Mouse (Mus musculus) liver, postnatal 0 days (tissue): ENCODE data around the gene Rpia. TPM values are rescaled to one million over a fixed set of nuclear protein-coding genes. Genes with fewer than 3 reads are reported as not detected.
"Not testable (repeated sequence)": the region's sequence is repeated elsewhere in the genome, so short reads cannot be mapped to it uniquely, and the experiment has no call there.

ENCODE experiments used
- ATAC-seq: fragments of 200-750 bp; cut with Nextera tagmentation; 2 replicates; pipeline ENCODE4 v1.8.0; 2017; ENCODE audit warnings: mild to moderate bottlenecking, moderate library complexity
- DNase-seq: peaks from one replicate; pipeline ENCODE4 v3.0.0-alpha.2; 2016
- H3K27ac ChIP-seq: fragments of 300-500 bp; sonication (generic); 2 replicates; pipeline ENCODE4 v1.5.1; 2014; ENCODE audit warnings: antibody characterized with exemption, moderate library complexity, mild to moderate bottlenecking, low read depth
- H3K27me3 ChIP-seq: fragments of 300-500 bp; sonication (generic); 2 replicates; pipeline ENCODE4 v1.6.1; 2014; ENCODE audit warnings: low read length, control low read depth, mixed read lengths; ENCODE audit not compliant: insufficient read depth
- H3K36me3 ChIP-seq: fragments of 300-500 bp; sonication (generic); replicated peaks from 2 replicates; pipeline ENCODE4 v1.6.1; 2014; ENCODE audit warnings: mild to moderate bottlenecking, control low read depth, low read length, moderate library complexity, mixed read lengths; ENCODE audit not compliant: insufficient read depth
- H3K4me1 ChIP-seq: fragments of 300-500 bp; sonication (generic); 2 replicates; pipeline ENCODE4 v1.6.1; 2014; ENCODE audit warnings: antibody characterized with exemption, mild to moderate bottlenecking, control low read depth; ENCODE audit not compliant: insufficient read depth
- H3K4me2 ChIP-seq: fragments of 300-500 bp; sonication (generic); 2 replicates; pipeline ENCODE4 v1.6.1; 2014; ENCODE audit warnings: low read depth, mild to moderate bottlenecking, low read length, moderate library complexity, mixed read lengths
- H3K4me3 ChIP-seq: fragments of 300-500 bp; sonication (generic); 2 replicates; pipeline ENCODE4 v1.5.1; 2014; ENCODE audit warnings: low read depth, low read length
- H3K9ac ChIP-seq: fragments of 300-500 bp; sonication (generic); replicated peaks from 2 replicates; pipeline ENCODE4 v1.6.1; 2014; ENCODE audit warnings: mild to moderate bottlenecking, moderate library complexity
- H3K9me3 ChIP-seq: fragments of 300-500 bp; sonication (generic); 2 replicates; pipeline ENCODE4 v1.6.1; 2016; ENCODE audit warnings: mild to moderate bottlenecking, control low read depth, low read length, mixed read lengths
- CTCF ChIP-seq: sonication (generic); IDR thresholded peaks from 2 replicates; pipeline ENCODE4 v1.5.1; 2016; ENCODE audit warnings: antibody characterized with exemption, low read depth
- EP300 ChIP-seq: IDR thresholded peaks from 2 replicates; pipeline ENCODE4 v1.6.1; 2016; ENCODE audit warnings: antibody characterized with exemption, low read depth, mild to moderate bottlenecking
- WGBS: fragments of 180-500 bp; shearing (Covaris S2); extraction: QIAGEN DNeasy Blood & Tissue Kit; methylation state at CpG from one replicate; pipeline ENCODE4 v1.1.7; 2014; ENCODE audit not compliant: insufficient replicate concordance; 5-methylcytosine and 5-hydroxymethylcytosine counted together
- polyA plus RNA-seq: library from polyadenylated mRNA; unstranded; fragments of >200 nt; fragmentation: Nextera tagmentation; extraction: Ambion mirVana; gene quantifications from 2 replicates; pipeline ENCODE4 v1.2.1, GENCODE M21; 2015

Rpia gene
- polyA plus RNA-seq, 1 experiment from 2014 or later: 1.9 TPM

GRCm38 (mm10) chr6:70829451-70829850, 37.4 kb upstream of the Rpia start:
- WGBS: 62% methylated on average over 2 of the region's 2 CpGs
- ATAC-seq (no peak), DNase-seq (no peak)
- Histone ChIP-seq H3K27me3 (no peaks in the 10 kb centered on the region), H3K36me3 (no peaks in the 10 kb centered on the region), H3K4me1 (peaks cover 3% of the 10 kb centered on the region; the same call in 1 of the 2 replicates), H3K27ac (no peak overlapping the region), H3K9ac (no peak overlapping the region), H3K4me3 (no peak overlapping the region), H3K4me2 (no peak overlapping the region), H3K9me3 (no peaks in the 10 kb centered on the region)
- TF ChIP-seq CTCF: no peak
- TF ChIP-seq EP300: no peak

- Histone ChIP-seq H3K4me1 (peaks cover 7% of the 10 kb centered on the region; the same call in 1 of the 2 replicates), H3K27ac (0 out of 2 replicates have a peak overlapping the region, but pooled peaks have one; percentile 45), H3K4me3 (peak overlapping the region; percentile 33), H3K9ac (0 out of 2 replicates have a peak overlapping the region, but pooled peaks have one; percentile 51), H3K27me3 (no peaks in the 10 kb centered on the region), H3K36me3 (no peaks in the 10 kb centered on the region), H3K4me2 (peak overlapping the region; percentile 71), H3K9me3 (no peaks in the 10 kb centered on the region)
- 30% methylated on average over 4 of the region's 4 CpGs for WGBS
- DNase-seq (no peak), ATAC-seq (peak; percentile 7; the same call in 1 of the 2 replicates)
- TF ChIP-seq EP300 (no peak), CTCF (no peak)
Measured at GRCm38 (mm10) chr6:70824987-70825337, 32.9 kb upstream of the Rpia start.

GRCm38 (mm10) chr6:70824085-70824986, 32.3 kb upstream of the Rpia start:
- TF ChIP-seq EP300 (no peak), CTCF (no peak)
- Histone ChIP-seq H3K4me2 (peak overlapping the region; percentile 71), H3K4me1 (peaks cover 7% of the 10 kb centered on the region; the same call in 1 of the 2 replicates), H3K9ac (peak overlapping the region; percentile 51), H3K27me3 (no peaks in the 10 kb centered on the region), H3K36me3 (no peaks in the 10 kb centered on the region), H3K4me3 (peak overlapping the region; percentile 33), H3K27ac (peak overlapping the region; percentile 45), H3K9me3 (no peaks in the 10 kb centered on the region)
- DNase-seq (peak; percentile 77), ATAC-seq (peak; percentile 98)
- WGBS: 10% methylated on average over 23 of the region's 23 CpGs

- not testable (repeated sequence) for H3K9ac ChIP-seq, DNase-seq, H3K4me1 ChIP-seq, ATAC-seq, H3K4me2 ChIP-seq, H3K27ac ChIP-seq, H3K9me3 ChIP-seq, H3K4me3 ChIP-seq, H3K36me3 ChIP-seq, H3K27me3 ChIP-seq
- 80% methylated on average over 4 of the region's 4 CpGs for WGBS
Measured at GRCm38 (mm10) chr6:70823277-70823676, 31.2 kb upstream of the Rpia start.

- peaks cover 7% of the 10 kb centered on the region; the same call in 1 of the 2 replicates for H3K4me1 ChIP-seq
- H3K4me3 ChIP-seq: no peak overlapping the region
- H3K4me2 ChIP-seq: no peak overlapping the region
- no peak overlapping the region for H3K9ac ChIP-seq
- no peaks in the 10 kb centered on the region for H3K27me3 ChIP-seq
- DNase-seq (no peak), ATAC-seq (no peak)
- H3K9me3 ChIP-seq: no peaks in the 10 kb centered on the region
- TF ChIP-seq EP300 (no peak), CTCF (no peak)
- WGBS: 43% methylated on average over 5 of the region's 5 CpGs
- no peaks in the 10 kb centered on the region for H3K36me3 ChIP-seq
- no peak overlapping the region for H3K27ac ChIP-seq
Measured at GRCm38 (mm10) chr6:70822386-70822910, 30.4 kb upstream of the Rpia start.

GRCm38 (mm10) chr6:70821566-70821965, 29.5 kb upstream of the Rpia start:
- Histone ChIP-seq H3K27me3 (no peaks in the 10 kb centered on the region), H3K36me3 (no peaks in the 10 kb centered on the region), H3K4me2 (no peak overlapping the region), H3K4me1 (peaks cover 7% of the 10 kb centered on the region; the same call in 1 of the 2 replicates), H3K27ac (no peak overlapping the region), H3K4me3 (no peak overlapping the region), H3K9ac (no peak overlapping the region), H3K9me3 (no peaks in the 10 kb centered on the region)
- no peak for TF ChIP-seq CTCF
- no peak for TF ChIP-seq EP300
- 63% methylated on average over 2 of the region's 2 CpGs for WGBS
- ATAC-seq (no peak), DNase-seq (no peak)
